Mouse (Mus musculus) ES-Bruce4 (cell line): ENCODE measurements around the gene Pum1.

ENCODE experiments used
- CTCF ChIP-seq: IDR thresholded peaks from one replicate; pipeline ENCODE4 v1.8.1; 2011; ENCODE audit warnings: low read depth, low read length
- EP300 ChIP-seq: IDR thresholded peaks from 2 replicates; pipeline ENCODE4 v1.6.1; 2011; ENCODE audit warnings: low read depth, low read length; ENCODE audit not compliant: insufficient read depth

DNA sequence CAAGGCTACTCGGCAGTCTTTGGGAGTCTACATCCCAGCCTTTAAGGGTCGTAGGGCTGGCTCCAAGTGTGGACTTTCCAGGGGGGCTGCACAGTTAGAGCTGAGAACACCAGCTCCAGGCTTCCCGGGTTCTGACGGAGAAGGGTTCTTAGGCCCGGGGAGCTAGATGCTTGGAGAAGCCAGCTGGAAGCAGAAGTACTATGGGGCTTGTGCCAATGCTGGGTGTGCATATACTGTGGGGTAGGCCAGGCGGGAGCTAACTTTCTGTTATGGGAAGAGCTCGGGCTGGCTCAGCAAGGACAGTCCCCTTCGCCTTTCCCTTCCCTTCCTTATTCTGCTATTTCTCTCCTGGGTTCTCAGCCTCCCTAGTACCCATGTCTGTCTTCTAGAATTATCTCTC, 152.7 kb downstream of the Pum1 start:
- TF ChIP-seq CTCF (no peak), EP300 (no peak)
